Mouse (Mus musculus): Measurements from ENCODE around the gene Fbxl17.

DNA sequence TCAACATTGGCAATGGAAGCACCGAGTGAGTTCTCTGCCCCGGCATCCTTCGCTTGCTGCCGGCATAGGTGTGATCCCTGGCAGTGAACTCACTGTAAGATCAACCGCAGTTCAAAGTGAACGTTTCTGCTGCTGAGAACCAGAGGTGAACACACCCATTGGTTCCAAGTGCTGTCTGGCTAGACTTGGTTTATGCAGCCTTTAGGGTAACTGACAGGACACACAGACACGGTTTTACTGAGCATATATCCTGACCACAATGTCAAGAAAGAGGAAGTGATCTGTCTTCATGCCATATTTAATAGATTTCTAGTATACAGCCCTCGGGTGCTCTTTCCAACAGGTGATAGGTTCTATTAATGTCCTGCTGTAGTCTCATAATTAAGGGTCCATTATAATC lies 310.5 kb downstream of the Fbxl17 start:
- TF ChIP-seq CTCF (IDR thresholded peaks at IDR 0.05; ENCODE audit: low read depth) (no peak), EP300 (IDR thresholded peaks at IDR 0.05; ENCODE audit: low read depth) (no peak)
